Mouse (Mus musculus): ENCODE measurements at regions not wholly inside any gene's neighbourhood (a gene's known extent, or its start where the extent isn't known, plus 50 kb on each side); places are given as distances from the start of the nearest gene placed in this dataset.

DNA sequence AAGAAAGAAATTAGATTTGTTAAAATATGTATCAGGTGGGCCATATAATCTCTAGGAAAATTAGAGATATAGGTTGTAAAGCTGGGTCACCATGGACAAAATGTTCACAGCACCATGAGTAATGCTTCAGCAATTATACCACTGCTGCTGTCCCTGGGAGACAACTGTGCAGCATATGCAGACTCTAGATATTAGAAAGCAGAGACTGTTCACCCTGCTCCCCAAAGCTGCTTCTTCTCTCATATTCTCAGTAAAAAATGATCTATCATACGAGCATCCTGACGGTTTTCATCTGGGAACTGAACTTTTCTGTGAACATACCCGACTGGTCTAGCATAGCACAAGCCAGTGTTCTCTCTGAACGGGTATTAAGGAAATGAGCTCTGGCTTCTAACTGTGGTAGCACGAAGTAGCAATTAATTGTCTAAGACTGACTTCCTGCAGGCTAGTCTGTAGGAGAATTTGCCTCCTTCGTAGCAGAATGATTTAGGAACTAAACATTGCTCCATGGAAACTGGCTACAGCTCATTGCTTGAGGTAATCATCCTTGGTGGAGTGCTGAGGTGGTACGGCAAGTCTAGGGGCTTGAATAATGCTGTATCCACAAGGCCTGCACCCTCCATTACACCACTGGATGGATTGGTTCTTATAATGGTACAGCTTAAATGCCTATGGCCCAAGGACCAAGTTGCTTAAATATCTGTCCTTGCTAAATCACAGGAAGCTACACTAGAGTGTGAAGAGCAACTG lies 305.9 kb downstream of the Otol1 start:
- TF ChIP-seq CTCF (IDR thresholded peaks at IDR 0.05; ENCODE audit: low read depth): no peak
- no peak for TF ChIP-seq EP300 (IDR thresholded peaks at IDR 0.05; ENCODE audit: low read depth)

All from heart, postnatal 0 days (tissue).